Mouse (Mus musculus) MEL (cell line): Measurements from ENCODE around the gene Sema6b. TPM values are rescaled to one million over a fixed set of nuclear protein-coding genes. Genes with fewer than 3 reads are reported as not detected.

Experiments used
- DNase-seq: peaks from one replicate; pipeline ENCODE4 v3.0.0; 2011; ENCODE audit warnings: low read depth, low spot score
- H3K27ac ChIP-seq: 2 replicates; pipeline ENCODE4 v1.5.1; 2012; ENCODE audit warnings: low read depth, mild to moderate bottlenecking, control low read depth, low read length, moderate library complexity; ENCODE audit not compliant: control insufficient read depth
- H3K27me3 ChIP-seq, 2 experiments: fragments of 150-350 bp in 1 of 2; sonication (generic) in 1 of 2; 2 replicates each; pipeline ENCODE4 v1.6.1; 2012; ENCODE audit warnings: low read length in 2 of 2, mild to moderate bottlenecking in 2 of 2, improper control_type of control experiment in 1 of 2, moderate library complexity in 1 of 2; ENCODE audit not compliant: insufficient read depth in 2 of 2, control insufficient read depth in 1 of 2
- H3K36me3 ChIP-seq, 2 experiments: 2 replicates each; pipeline ENCODE4 v1.6.1; 2012 to 2014; ENCODE audit warnings: low read length in 2 of 2, improper control_type of control experiment in 1 of 2, inconsistent platforms in 1 of 2, mild to moderate bottlenecking in 1 of 2; ENCODE audit not compliant: insufficient read depth in 2 of 2, control insufficient read depth in 1 of 2
- H3K4me1 ChIP-seq, 2 experiments: fragments of 150-350 bp in 1 of 2; sonication (generic) in 1 of 2; 2 replicates each; pipeline ENCODE4 v1.6.1; 2012; ENCODE audit warnings: low read length in 2 of 2, improper control_type of control experiment in 1 of 2, mild to moderate bottlenecking in 1 of 2; ENCODE audit not compliant: insufficient read depth in 2 of 2, control insufficient read depth in 1 of 2
- H3K4me3 ChIP-seq, 2 experiments: fragments of 150-350 bp in 1 of 2; sonication (generic) in 1 of 2; 2 replicates each; pipeline ENCODE4 v1.5.1; 2012; ENCODE audit warnings: low read depth in 2 of 2, low read length in 2 of 2, mild to moderate bottlenecking in 2 of 2, moderate library complexity in 2 of 2, control low read depth in 1 of 2, improper control_type of control experiment in 1 of 2; ENCODE audit not compliant: control insufficient read depth in 1 of 2, insufficient read depth in 1 of 2
- H3K79me2 ChIP-seq: 2 replicates; pipeline ENCODE4 v1.6.1; 2012; ENCODE audit warnings: mild to moderate bottlenecking, low read length, moderate library complexity; ENCODE audit not compliant: control insufficient read depth, poor library complexity, insufficient read depth
- H3K9ac ChIP-seq: 2 replicates; pipeline ENCODE4 v1.6.1; 2012; ENCODE audit warnings: low read depth, mild to moderate bottlenecking, control low read depth, low read length, moderate library complexity; ENCODE audit not compliant: control insufficient read depth, poor library complexity, severe bottlenecking
- H3K9me3 ChIP-seq: fragments of 150-350 bp; sonication (generic); replicated peaks from 2 replicates; pipeline ENCODE4 v1.6.1; 2012; ENCODE audit warnings: mild to moderate bottlenecking, low read length, improper control_type of control experiment, moderate library complexity; ENCODE audit not compliant: insufficient read depth
- BHLHE40 ChIP-seq: IDR thresholded peaks from 2 replicates; pipeline ENCODE4 v1.6.1; 2012; ENCODE audit warnings: low read depth, mild to moderate bottlenecking, inconsistent platforms, low read length, improper control_type of control experiment, borderline replicate concordance
- CHD2 ChIP-seq: IDR thresholded peaks from 2 replicates; pipeline ENCODE4 v1.6.1; 2011; ENCODE audit warnings: low read length, improper control_type of control experiment
- E2F4 ChIP-seq: IDR thresholded peaks from 2 replicates; pipeline ENCODE4 v1.6.1; 2011; ENCODE audit warnings: low read depth, low read length, improper control_type of control experiment, borderline replicate concordance
- ELF1 ChIP-seq: IDR thresholded peaks from 2 replicates; pipeline ENCODE4 v1.6.1; 2014; ENCODE audit warnings: low read depth, mild to moderate bottlenecking, inconsistent platforms, low read length, improper control_type of control experiment, moderate library complexity
- EP300 ChIP-seq, 2 experiments: IDR thresholded peaks; 2 replicates each; pipeline ENCODE4 v1.6.1; 2011; ENCODE audit warnings: improper control_type of control experiment in 2 of 2, low read length in 2 of 2, low read depth in 1 of 2, mild to moderate bottlenecking in 1 of 2
- GABPA ChIP-seq: IDR thresholded peaks from 2 replicates; pipeline ENCODE4 v1.6.1; 2012; ENCODE audit warnings: low read depth, mild to moderate bottlenecking, inconsistent platforms, low read length, improper control_type of control experiment, moderate library complexity
- GATA1 ChIP-seq: IDR thresholded peaks from 2 replicates; pipeline ENCODE4 v1.6.1; 2011; ENCODE audit warnings: low read depth, low read length, improper control_type of control experiment
- HCFC1 ChIP-seq: IDR thresholded peaks from 2 replicates; pipeline ENCODE4 v1.6.1; 2012; ENCODE audit warnings: low read depth, mild to moderate bottlenecking, inconsistent platforms, low read length, improper control_type of control experiment, moderate library complexity
- MAFK ChIP-seq: IDR thresholded peaks from 2 replicates; pipeline ENCODE4 v1.6.1; 2011; ENCODE audit warnings: low read depth, mild to moderate bottlenecking, low read length, improper control_type of control experiment, borderline replicate concordance
- MAX ChIP-seq: IDR thresholded peaks from 2 replicates; pipeline ENCODE4 v1.6.1; 2011; ENCODE audit warnings: low read length, improper control_type of control experiment
- MAZ ChIP-seq: IDR thresholded peaks from 2 replicates; pipeline ENCODE4 v1.6.1; 2012; ENCODE audit warnings: low read depth, mild to moderate bottlenecking, inconsistent platforms, low read length, improper control_type of control experiment
- MEF2A ChIP-seq: IDR thresholded peaks from 2 replicates; pipeline ENCODE4 v1.6.1; 2014; ENCODE audit warnings: low read depth, mild to moderate bottlenecking, inconsistent platforms, low read length, improper control_type of control experiment; ENCODE audit not compliant: poor library complexity, insufficient replicate concordance, severe bottlenecking; ENCODE audit errors: extremely low read depth
- MYB ChIP-seq: IDR thresholded peaks from 2 replicates; pipeline ENCODE4 v1.6.1; 2011; ENCODE audit warnings: mild to moderate bottlenecking, low read depth, low read length, improper control_type of control experiment
- NELFE ChIP-seq: IDR thresholded peaks from 2 replicates; pipeline ENCODE4 v1.6.1; 2011; ENCODE audit warnings: low read depth, low read length, improper control_type of control experiment
- NRF1 ChIP-seq: IDR thresholded peaks from 2 replicates; pipeline ENCODE4 v1.6.1; 2014; ENCODE audit warnings: low read depth, mild to moderate bottlenecking, inconsistent platforms, low read length, improper control_type of control experiment, moderate library complexity; ENCODE audit not compliant: poor library complexity, insufficient read depth, severe bottlenecking
- POLR2AphosphoS2 ChIP-seq: IDR thresholded peaks from 2 replicates; pipeline ENCODE4 v1.6.1; 2011; ENCODE audit warnings: low read length, improper control_type of control experiment
- POLR2AphosphoS5 ChIP-seq: IDR thresholded peaks from 2 replicates; pipeline ENCODE4 v1.6.1; 2012; ENCODE audit warnings: low read depth, borderline replicate concordance, mild to moderate bottlenecking, inconsistent platforms, low read length, moderate library complexity, mixed read lengths
- RAD21 ChIP-seq: IDR thresholded peaks from 2 replicates; pipeline ENCODE4 v1.6.1; 2011; ENCODE audit warnings: mild to moderate bottlenecking, low read depth, low read length, improper control_type of control experiment
- SIN3A ChIP-seq: IDR thresholded peaks from 2 replicates; pipeline ENCODE4 v1.6.1; 2012; ENCODE audit warnings: low read length, improper control_type of control experiment, inconsistent platforms
- SMC3 ChIP-seq: IDR thresholded peaks from 2 replicates; pipeline ENCODE4 v1.6.1; 2011; ENCODE audit warnings: low read depth, low read length, improper control_type of control experiment
- TAL1 ChIP-seq: IDR thresholded peaks from 2 replicates; pipeline ENCODE4 v1.6.1; 2012; ENCODE audit warnings: mild to moderate bottlenecking, inconsistent platforms, low read length, moderate library complexity, mixed read lengths
- TBP ChIP-seq: IDR thresholded peaks from 2 replicates; pipeline ENCODE4 v1.8.0; 2011; ENCODE audit warnings: low read depth, low read length, improper control_type of control experiment
- TCF12 ChIP-seq: IDR thresholded peaks from 2 replicates; pipeline ENCODE4 v1.6.1; 2014; ENCODE audit warnings: low read depth, mild to moderate bottlenecking, inconsistent platforms, low read length, improper control_type of control experiment, moderate library complexity
- USF1 ChIP-seq: IDR thresholded peaks from 2 replicates; pipeline ENCODE4 v1.6.1; 2014; ENCODE audit warnings: low read depth, mild to moderate bottlenecking, inconsistent platforms, low read length, improper control_type of control experiment, moderate library complexity
- ZC3H11A ChIP-seq: IDR thresholded peaks from 2 replicates; pipeline ENCODE4 v1.6.1; 2012; ENCODE audit warnings: low read depth, mild to moderate bottlenecking, inconsistent platforms, low read length, improper control_type of control experiment
- ZKSCAN1 ChIP-seq: IDR thresholded peaks from 2 replicates; pipeline ENCODE4 v1.6.1; 2012; ENCODE audit warnings: low read depth, mild to moderate bottlenecking, inconsistent platforms, low read length, improper control_type of control experiment, moderate library complexity
- ZNF384 ChIP-seq: IDR thresholded peaks from 2 replicates; pipeline ENCODE4 v1.6.1; 2012; ENCODE audit warnings: low read depth, mild to moderate bottlenecking, inconsistent platforms, low read length, improper control_type of control experiment
- polyA plus RNA-seq, 2 experiments: library from polyadenylated mRNA; stranded (reverse) in 1 of 2; unstranded in 1 of 2; fragments of >175 nt in 1 of 2; fragments of >200 nt in 1 of 2; gene quantifications; 2 replicates each; pipeline versions ENCODE4 v1.2.1 to v1.2.4; 2012; ENCODE audit warnings: low replicate concordance in 2 of 2, low read depth in 1 of 2; ENCODE audit not compliant: insufficient read length in 2 of 2, insufficient read depth in 1 of 2, missing spikeins in 1 of 2
- total RNA-seq: library from RNA; depleted of rRNA; stranded (reverse); fragments of 300-350 nt; gene quantifications from 2 replicates; pipeline ENCODE4 v1.2.3, GENCODE M21; 2012

Sema6b gene
- total and polyA plus RNA-seq, 3 experiments, result 7.7 to 16.8 TPM; not detected in 1

GRCm38 (mm10) chr17:56137839-56138613 lies 2.1 kb downstream of the Sema6b start:
- DNase-seq, result no peak
- no peaks in the 10 kb centered on the region for H3K27me3 ChIP-seq
- H3K9ac ChIP-seq, result no peak overlapping the region
- no peak overlapping the region for H3K4me3 ChIP-seq
- H3K27ac ChIP-seq, result no peak overlapping the region
- peaks cover 6% of the 10 kb centered on the region; the same call in 1 of the 2 replicates for H3K79me2 ChIP-seq
- peaks cover 0 to 1% of the 10 kb centered on the region in 2 experiments; a peak in 1 of 4 replicates for H3K36me3 ChIP-seq
- peaks cover 0 to 7% of the 10 kb centered on the region in 2 experiments; a peak in 2 of 4 replicates for H3K4me1 ChIP-seq
- no peaks in the 10 kb centered on the region for H3K9me3 ChIP-seq
- TF ChIP-seq ELF1 (no peak), SIN3A (no peak), HCFC1 (peak; percentile 75), GABPA (no peak), NELFE (no peak)

DNA sequence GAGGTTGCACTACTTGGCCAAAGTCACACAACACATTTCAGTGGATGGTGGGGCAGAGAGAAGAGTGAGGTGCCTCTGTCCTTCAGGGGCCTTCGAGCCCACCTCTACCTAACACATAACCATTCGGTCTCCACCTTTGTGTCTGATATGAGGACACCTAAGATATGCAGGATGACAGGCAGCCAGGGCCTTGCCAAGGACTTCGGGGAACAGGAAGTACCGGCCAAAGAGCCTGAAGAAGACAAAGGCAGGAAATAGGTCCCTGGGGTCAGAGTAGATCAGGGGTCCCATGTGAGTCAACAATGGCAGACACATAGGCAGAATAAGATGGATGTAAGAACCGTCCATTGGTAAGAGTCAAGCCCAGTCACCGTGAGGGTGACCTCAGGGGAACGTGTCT lies 3.6 kb downstream of the Sema6b start:
- Histone ChIP-seq H3K4me1 (peaks cover 0 to 8% of the 10 kb centered on the region in 2 experiments; a peak in 3 of 4 replicates), H3K27me3 (no peaks in the 10 kb centered on the region)

GRCm38 (mm10) chr17:56134463-56134971 lies 5.6 kb downstream of the Sema6b start:
- Histone ChIP-seq H3K79me2 (peaks cover 3% of the 10 kb centered on the region; the same call in 1 of the 2 replicates), H3K9ac (peak overlapping the region; percentile 26; the same call in 1 of the 2 replicates), H3K4me3 (peak overlapping the region; percentile 45 to 52), H3K27ac (no peak overlapping the region), H3K36me3 (peaks cover 0 to 2% of the 10 kb centered on the region in 2 experiments; a peak in 1 of 4 replicates), H3K9me3 (no peaks in the 10 kb centered on the region), H3K27me3 (no peaks in the 10 kb centered on the region), H3K4me1 (peaks cover 0 to 3% of the 10 kb centered on the region in 2 experiments; a peak in 2 of 4 replicates)
- DNase-seq, result peak; percentile 73
- no peak for TF ChIP-seq GABPA
- no peak for TF ChIP-seq MEF2A
- TF ChIP-seq USF1, result no peak
- TF ChIP-seq TAL1, result no peak
- no peak for TF ChIP-seq TBP
- TF ChIP-seq GATA1, result no peak
- peak; percentile 29; the same call in 1 of the 2 replicates for TF ChIP-seq RAD21
- no peak for TF ChIP-seq CHD2
- TF ChIP-seq ZNF384, result no peak
- TF ChIP-seq MYB, result no peak
- no peak for TF ChIP-seq ELF1
- TF ChIP-seq E2F4, result no peak
- no peak for TF ChIP-seq MAFK
- TF ChIP-seq MAZ, result peak; percentile 58; the same call in 1 of the 2 replicates
- no peak for TF ChIP-seq MAX
- TF ChIP-seq NELFE, result no peak
- TF ChIP-seq BHLHE40, result no peak
- TF ChIP-seq SIN3A, result no peak; the same call in 1 of the 2 replicates
- no peak for TF ChIP-seq ZC3H11A

More for the DNA sequence above, 3.6 kb downstream of the Sema6b start:
- DNase-seq, result no peak
- Histone ChIP-seq H3K4me3 (no peak overlapping the region), H3K9ac (no peak overlapping the region)
- TF ChIP-seq ZKSCAN1 (no peak), POLR2AphosphoS5 (no peak), SMC3 (no peak), GABPA (no peak), NRF1 (no peak), BHLHE40 (no peak), TCF12 (no peak), EP300 (IDR thresholded peaks at IDR 0.05; ENCODE audit: low read depth in 1 of 2, low read length in 2 of 2) (no peak), POLR2AphosphoS2 (no peak)
- TF ChIP-seq, all 39 proteins: peak for 0
- Histone ChIP-seq H3K9me3 (no peaks in the 10 kb centered on the region), H3K79me2 (peaks cover 6% of the 10 kb centered on the region; the same call in 1 of the 2 replicates), H3K36me3 (peaks cover 0 to 2% of the 10 kb centered on the region in 2 experiments; a peak in 1 of 4 replicates), H3K27ac (no peak overlapping the region)
